Mouse (Mus musculus): ENCODE results near the gene Cdc16. TPM values are rescaled to one million over a fixed set of nuclear protein-coding genes. Genes with fewer than 3 reads are reported as not detected.
A peak's percentile ranks its signal among the peaks of the same experiment; 100 is the strongest.
"Not testable (repeated sequence)": the region's sequence is repeated elsewhere in the genome, so short reads cannot be mapped to it uniquely, and the experiment has no call there.

Gene Cdc16
- polyA plus RNA-seq, 1 experiment from 2014 or later = 125 TPM

DNA sequence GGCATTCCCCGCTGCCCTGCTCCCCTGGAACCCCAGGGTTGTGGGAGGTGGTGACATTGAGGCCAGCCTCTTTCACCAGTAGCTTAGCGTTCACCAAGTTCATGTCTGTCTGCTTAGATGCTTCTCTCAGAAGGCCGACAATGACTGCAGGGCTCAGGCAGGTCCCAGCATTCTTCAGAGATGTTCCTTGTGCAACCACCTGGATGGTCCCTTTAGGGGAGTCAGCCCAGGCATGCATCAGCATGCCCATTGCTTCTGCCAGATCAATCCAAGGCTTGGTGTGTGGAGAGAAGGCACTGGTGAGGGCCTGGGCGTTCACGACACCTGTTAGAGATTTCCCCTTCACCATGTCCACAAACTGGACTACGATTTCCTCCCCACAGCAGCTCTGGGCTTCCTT lies 11.3 kb upstream of the Cdc16 start:
- not testable (repeated sequence) for H3K27ac ChIP-seq (replicated peaks in 1 of 2; ENCODE audit: control insufficient read depth in 1 of 2, insufficient read depth in 1 of 2, low read depth in 2 of 2, low read length in 2 of 2); H3K4me1 ChIP-seq (ENCODE audit: control insufficient read depth in 2 of 2, insufficient read depth in 2 of 2, low read length in 2 of 2); H3K9ac ChIP-seq (ENCODE audit: low read length); H3K36me3 ChIP-seq (ENCODE audit: control insufficient read depth, insufficient read depth, low read length); H3K4me2 ChIP-seq (ENCODE audit: low read length); ATAC-seq (ENCODE audit: insufficient number of reproducible peaks, insufficient read depth, low FRiP score, low read depth); H3K9me3 ChIP-seq (ENCODE audit: control insufficient read depth, low read length); H3K4me3 ChIP-seq (ENCODE audit: control insufficient read depth in 1 of 2, insufficient read depth in 1 of 2, low read depth in 1 of 2, low read length in 2 of 2); H3K27me3 ChIP-seq (ENCODE audit: control insufficient read depth, insufficient read depth, low read length)
- 91% methylated on average over 5 of the region's 6 CpGs for WGBS

DNA sequence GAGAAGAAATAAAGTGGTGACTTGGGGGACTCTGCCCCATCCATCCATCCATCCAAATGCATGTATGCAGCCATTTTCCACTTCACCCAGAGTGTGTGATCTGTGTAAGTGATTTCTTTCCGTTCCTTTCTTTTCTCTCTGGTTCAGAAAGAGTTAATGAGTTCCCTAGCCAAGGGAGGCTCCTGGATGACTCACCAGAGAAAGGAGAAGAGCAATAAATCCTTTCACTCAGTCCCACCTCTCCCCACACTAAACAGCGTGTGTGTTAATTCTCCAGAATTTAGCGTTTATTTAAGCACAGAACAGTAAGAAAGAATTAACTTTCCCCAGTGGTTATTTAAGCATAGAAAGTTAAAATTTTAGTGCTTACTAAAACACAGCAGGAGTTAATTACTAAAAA lies 9.8 kb upstream of the Cdc16 start:
- no peaks in the 10 kb centered on the region for H3K36me3 ChIP-seq (ENCODE audit: control insufficient read depth, insufficient read depth, low read length)
- 24% methylated on average over 3 of the region's 3 CpGs for WGBS
- no peak overlapping the region for H3K4me3 ChIP-seq (ENCODE audit: control insufficient read depth in 1 of 2, insufficient read depth in 1 of 2, low read depth in 1 of 2, low read length in 2 of 2)
- H3K4me1 ChIP-seq (ENCODE audit: control insufficient read depth in 2 of 2, insufficient read depth in 2 of 2, low read length in 2 of 2) = no peaks in the 10 kb centered on the region
- no peak overlapping the region for H3K4me2 ChIP-seq (ENCODE audit: low read length)
- no peak overlapping the region for H3K27ac ChIP-seq (replicated peaks in 1 of 2; ENCODE audit: control insufficient read depth in 1 of 2, insufficient read depth in 1 of 2, low read depth in 2 of 2, low read length in 2 of 2)
- no peak overlapping the region for H3K9ac ChIP-seq (ENCODE audit: low read length)
- no peaks in the 10 kb centered on the region for H3K9me3 ChIP-seq (ENCODE audit: control insufficient read depth, low read length)
- H3K27me3 ChIP-seq (ENCODE audit: control insufficient read depth, insufficient read depth, low read length) = no peaks in the 10 kb centered on the region
- ATAC-seq (ENCODE audit: insufficient number of reproducible peaks, insufficient read depth, low FRiP score, low read depth) = no peak

DNA sequence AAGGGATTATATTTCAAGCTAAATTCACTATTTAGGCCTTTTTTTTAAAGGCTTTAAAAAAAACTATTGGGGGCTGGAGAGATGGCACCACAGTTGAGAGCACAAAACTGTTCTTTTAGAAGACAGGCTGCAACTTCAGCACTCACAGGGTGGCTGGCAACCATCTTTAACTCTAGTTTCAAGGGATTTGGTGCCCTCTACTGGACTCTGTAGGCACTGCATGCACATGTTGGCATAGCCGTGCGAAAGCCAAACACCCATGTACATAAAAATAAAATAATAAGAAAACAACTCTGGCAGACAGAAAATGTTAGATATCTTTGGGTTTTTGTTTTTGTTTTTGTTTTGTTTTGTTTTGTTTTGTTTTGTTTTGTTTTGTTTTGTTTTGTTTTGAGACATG lies 3.8 kb upstream of the Cdc16 start:
- Histone ChIP-seq H3K4me1 (ENCODE audit: control insufficient read depth in 2 of 2, insufficient read depth in 2 of 2, low read length in 2 of 2) (peaks cover 0 to 8% of the 10 kb centered on the region in 2 experiments; a peak in 3 of 4 replicates), H3K36me3 (ENCODE audit: control insufficient read depth, insufficient read depth, low read length) (no peaks in the 10 kb centered on the region), H3K27ac (replicated peaks in 1 of 2; ENCODE audit: control insufficient read depth in 1 of 2, insufficient read depth in 1 of 2, low read depth in 2 of 2, low read length in 2 of 2) (no peak overlapping the region), H3K9ac (ENCODE audit: low read length) (no peak overlapping the region), H3K4me2 (ENCODE audit: low read length) (no peak overlapping the region), H3K27me3 (ENCODE audit: control insufficient read depth, insufficient read depth, low read length) (no peaks in the 10 kb centered on the region), H3K4me3 (ENCODE audit: control insufficient read depth in 1 of 2, insufficient read depth in 1 of 2, low read depth in 1 of 2, low read length in 2 of 2) (no peak overlapping the region), H3K9me3 (ENCODE audit: control insufficient read depth, low read length) (no peaks in the 10 kb centered on the region)
- no peak for ATAC-seq (ENCODE audit: insufficient number of reproducible peaks, insufficient read depth, low FRiP score, low read depth)
- WGBS = 33% methylated on average over 2 of the region's 2 CpGs

DNA sequence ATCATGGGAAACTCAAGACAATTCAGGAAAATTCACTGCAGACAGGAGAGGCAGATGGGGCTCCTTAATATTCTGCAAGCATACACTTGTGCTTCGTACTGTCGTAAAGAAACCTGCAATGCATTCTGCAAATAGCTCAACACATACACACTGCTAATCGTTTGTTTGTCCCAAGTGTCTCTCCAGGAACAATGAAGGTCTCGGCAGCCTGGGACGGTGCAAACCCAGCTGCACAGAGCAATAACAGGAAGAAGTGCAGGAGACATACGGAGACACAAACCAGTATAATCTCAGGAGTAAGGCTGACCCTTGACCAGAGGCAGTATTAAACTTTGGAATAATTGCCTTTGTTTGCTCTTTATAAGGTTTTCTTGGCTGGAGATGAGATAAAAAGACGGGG lies 996 bp upstream of the Cdc16 start:
- Histone ChIP-seq H3K27ac (replicated peaks in 1 of 2; ENCODE audit: control insufficient read depth in 1 of 2, insufficient read depth in 1 of 2, low read depth in 2 of 2, low read length in 2 of 2) (0 out of 4 replicates have a peak overlapping the region, but pooled peaks of 1 of the 2 experiments have one; percentile 88), H3K27me3 (ENCODE audit: control insufficient read depth, insufficient read depth, low read length) (no peaks in the 10 kb centered on the region), H3K9ac (ENCODE audit: low read length) (no peak overlapping the region), H3K36me3 (ENCODE audit: control insufficient read depth, insufficient read depth, low read length) (peaks cover 16% of the 10 kb centered on the region), H3K4me2 (ENCODE audit: low read length) (peak overlapping the region; percentile 84; the same call in 1 of the 2 replicates), H3K4me3 (ENCODE audit: control insufficient read depth in 1 of 2, insufficient read depth in 1 of 2, low read depth in 1 of 2, low read length in 2 of 2) (no peak overlapping the region), H3K4me1 (ENCODE audit: control insufficient read depth in 2 of 2, insufficient read depth in 2 of 2, low read length in 2 of 2) (peaks cover 2 to 17% of the 10 kb centered on the region in 2 experiments), H3K9me3 (ENCODE audit: control insufficient read depth, low read length) (no peaks in the 10 kb centered on the region)
- 59% methylated on average over 7 of the region's 7 CpGs for WGBS
- no peak for ATAC-seq (ENCODE audit: insufficient number of reproducible peaks, insufficient read depth, low FRiP score, low read depth)

DNA sequence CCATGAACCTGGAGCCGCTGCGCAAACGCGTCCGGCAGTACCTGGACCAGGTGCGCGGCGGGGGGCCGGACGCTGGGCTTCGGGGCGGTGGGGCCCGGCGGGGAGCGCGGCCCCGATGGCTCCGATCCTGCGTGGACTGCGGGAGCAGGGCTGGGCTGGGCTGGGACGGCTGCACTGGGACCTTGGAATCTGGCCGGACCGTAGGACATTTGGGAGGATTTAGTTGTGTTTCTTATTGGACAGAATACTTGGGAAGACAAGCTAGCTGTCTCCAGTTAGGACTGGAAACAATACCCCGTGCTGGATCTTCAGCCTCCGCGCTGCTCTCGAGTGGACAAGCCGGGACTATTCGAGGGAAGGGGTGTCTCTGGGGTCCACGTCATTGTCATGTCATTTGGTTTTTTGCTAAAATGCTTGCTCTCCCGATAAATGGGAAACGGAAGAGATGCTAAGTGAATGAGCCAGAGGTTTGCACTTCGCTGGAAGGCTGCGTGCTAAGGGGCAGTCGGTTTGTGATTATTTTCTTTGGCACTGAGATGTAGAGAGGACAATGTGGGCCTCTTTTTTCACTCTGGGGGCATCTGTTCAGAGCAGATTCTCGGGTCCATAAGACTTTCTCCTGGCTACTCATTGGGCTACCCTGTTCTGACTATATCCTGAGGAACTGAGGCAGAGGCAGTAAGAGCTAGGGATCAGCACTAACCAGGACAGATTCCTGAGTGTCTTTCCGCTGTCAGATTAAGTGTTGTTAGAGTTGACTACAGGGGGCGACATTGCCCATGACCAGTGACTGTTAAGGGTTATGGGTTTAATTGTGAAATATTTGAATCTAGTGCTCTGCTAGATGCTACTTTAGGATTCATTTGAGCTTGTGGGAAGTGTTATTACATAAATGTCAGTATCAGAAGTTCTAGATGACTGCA lies 590 bp downstream of the Cdc16 start:
- Histone ChIP-seq H3K4me2 (ENCODE audit: low read length) (peak overlapping the region; percentile 84), H3K27ac (replicated peaks in 1 of 2; ENCODE audit: control insufficient read depth in 1 of 2, insufficient read depth in 1 of 2, low read depth in 2 of 2, low read length in 2 of 2) (peak overlapping the region; percentile 66 to 88), H3K36me3 (ENCODE audit: control insufficient read depth, insufficient read depth, low read length) (peaks cover 32% of the 10 kb centered on the region), H3K4me1 (ENCODE audit: control insufficient read depth in 2 of 2, insufficient read depth in 2 of 2, low read length in 2 of 2) (peaks cover 2 to 17% of the 10 kb centered on the region in 2 experiments), H3K9ac (ENCODE audit: low read length) (peak overlapping the region; percentile 95), H3K4me3 (ENCODE audit: control insufficient read depth in 1 of 2, insufficient read depth in 1 of 2, low read depth in 1 of 2, low read length in 2 of 2) (peak overlapping the region; percentile 91 to 96), H3K9me3 (ENCODE audit: control insufficient read depth, low read length) (no peaks in the 10 kb centered on the region), H3K27me3 (ENCODE audit: control insufficient read depth, insufficient read depth, low read length) (no peaks in the 10 kb centered on the region)
- peak; percentile 38; the same call in 1 of the 2 replicates for ATAC-seq (ENCODE audit: insufficient number of reproducible peaks, insufficient read depth, low FRiP score, low read depth)
- under 1% methylated on average over 38 of the region's 38 CpGs for WGBS

DNA sequence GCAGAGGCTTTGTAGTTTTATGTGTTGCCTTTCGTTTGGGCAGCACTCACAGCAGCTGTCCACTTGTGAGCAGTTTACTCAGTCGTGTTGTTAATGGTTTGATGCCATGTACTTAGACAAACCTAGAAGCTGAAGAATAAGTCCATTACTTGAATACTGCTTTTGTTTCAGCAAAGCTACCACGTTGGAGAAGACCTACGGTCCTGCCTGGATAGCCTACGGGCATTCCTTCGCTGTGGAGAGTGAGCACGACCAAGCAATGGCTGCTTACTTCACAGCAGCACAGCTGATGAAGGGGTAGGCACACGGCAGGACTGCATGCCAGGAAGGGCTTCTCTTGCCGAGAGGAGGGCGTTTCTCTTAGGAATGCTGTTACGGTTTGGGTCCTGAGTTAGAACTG lies 11.7 kb downstream of the Cdc16 start:
- H3K4me3 ChIP-seq (ENCODE audit: control insufficient read depth in 1 of 2, insufficient read depth in 1 of 2, low read depth in 1 of 2, low read length in 2 of 2) = no peak overlapping the region
- no peak overlapping the region for H3K9ac ChIP-seq (ENCODE audit: low read length)
- H3K27me3 ChIP-seq (ENCODE audit: control insufficient read depth, insufficient read depth, low read length) = no peaks in the 10 kb centered on the region
- H3K9me3 ChIP-seq (ENCODE audit: control insufficient read depth, low read length) = no peaks in the 10 kb centered on the region
- no peak overlapping the region for H3K4me2 ChIP-seq (ENCODE audit: low read length)
- no peak overlapping the region for H3K27ac ChIP-seq (replicated peaks in 1 of 2; ENCODE audit: control insufficient read depth in 1 of 2, insufficient read depth in 1 of 2, low read depth in 2 of 2, low read length in 2 of 2)
- no peaks in the 10 kb centered on the region for H3K4me1 ChIP-seq (ENCODE audit: control insufficient read depth in 2 of 2, insufficient read depth in 2 of 2, low read length in 2 of 2)
- WGBS = 88% methylated on average over 11 of the region's 11 CpGs
- ATAC-seq (ENCODE audit: insufficient number of reproducible peaks, insufficient read depth, low FRiP score, low read depth) = no peak
- peaks cover 98% of the 10 kb centered on the region for H3K36me3 ChIP-seq (ENCODE audit: control insufficient read depth, insufficient read depth, low read length)

DNA sequence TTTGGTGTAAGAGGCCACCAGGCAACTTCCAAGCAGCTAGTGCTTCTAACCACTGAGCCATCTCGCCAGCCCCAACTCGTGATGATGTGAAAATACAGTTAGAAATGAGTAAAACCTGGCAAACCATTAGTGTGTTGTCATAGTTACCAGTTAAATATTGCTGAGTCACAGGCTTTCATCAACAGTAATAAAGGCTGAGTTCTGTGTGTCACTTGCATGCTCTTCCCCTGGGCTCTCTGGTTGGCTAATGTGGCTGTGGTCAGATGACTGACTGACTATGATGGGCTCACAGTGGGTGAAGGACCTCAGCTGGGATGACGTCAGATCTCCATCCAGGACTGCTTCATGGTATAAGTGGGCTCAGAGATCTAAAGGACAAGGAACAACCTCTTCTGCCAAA lies 23.1 kb downstream of the Cdc16 start:
- Histone ChIP-seq H3K4me3 (ENCODE audit: control insufficient read depth in 1 of 2, insufficient read depth in 1 of 2, low read depth in 1 of 2, low read length in 2 of 2) (no peak overlapping the region), H3K4me1 (ENCODE audit: control insufficient read depth in 2 of 2, insufficient read depth in 2 of 2, low read length in 2 of 2) (0 out of 4 replicates have a peak, but pooled peaks cover 0 to 5% of the 10 kb centered on the region in 2 experiments), H3K9ac (ENCODE audit: low read length) (no peak overlapping the region), H3K9me3 (ENCODE audit: control insufficient read depth, low read length) (no peaks in the 10 kb centered on the region), H3K4me2 (ENCODE audit: low read length) (no peak overlapping the region), H3K36me3 (ENCODE audit: control insufficient read depth, insufficient read depth, low read length) (peaks cover 68% of the 10 kb centered on the region), H3K27me3 (ENCODE audit: control insufficient read depth, insufficient read depth, low read length) (no peaks in the 10 kb centered on the region), H3K27ac (replicated peaks in 1 of 2; ENCODE audit: control insufficient read depth in 1 of 2, insufficient read depth in 1 of 2, low read depth in 2 of 2, low read length in 2 of 2) (no peak overlapping the region)
- no peak for ATAC-seq (ENCODE audit: insufficient number of reproducible peaks, insufficient read depth, low FRiP score, low read depth)
- WGBS = 83% methylated on average over 3 of the region's 3 CpGs

Measured in heart, embryonic 14.5 days (tissue).